Mouse (Mus musculus) neural tube, embryonic 14.5 days (tissue): Measurements from ENCODE around the gene Ugt1a5. TPM values are rescaled to one million over a fixed set of nuclear protein-coding genes. Genes with fewer than 3 reads are reported as not detected.

Experiments used
- ATAC-seq: fragments of 200-750 bp; cut with Nextera tagmentation; 2 replicates; pipeline ENCODE4 v1.8.0; 2017; ENCODE audit warnings: low read depth, mild to moderate bottlenecking, moderate TSS enrichment, moderate library complexity
- H3K27ac ChIP-seq: fragments of 300-500 bp; sonication (generic); 2 replicates; pipeline ENCODE4 v1.5.1; 2014; ENCODE audit warnings: low read depth, mild to moderate bottlenecking, control low read depth, low read length, moderate library complexity, mixed read lengths
- H3K27me3 ChIP-seq: fragments of 300-500 bp; sonication (generic); 2 replicates; pipeline ENCODE4 v1.6.1; 2014; ENCODE audit warnings: low read length; ENCODE audit not compliant: control insufficient read depth, insufficient read depth
- H3K36me3 ChIP-seq: fragments of 300-500 bp; sonication (generic); 2 replicates; pipeline ENCODE4 v1.6.1; 2014; ENCODE audit warnings: low read length, mixed read lengths; ENCODE audit not compliant: control insufficient read depth, insufficient read depth
- H3K4me1 ChIP-seq: fragments of 300-500 bp; sonication (generic); 2 replicates; pipeline ENCODE4 v1.6.1; 2014; ENCODE audit warnings: low read length; ENCODE audit not compliant: control insufficient read depth, insufficient read depth
- H3K4me2 ChIP-seq: fragments of 300-500 bp; sonication (generic); 2 replicates; pipeline ENCODE4 v1.6.1; 2014; ENCODE audit warnings: mild to moderate bottlenecking, low read depth, low read length, control low read depth
- H3K4me3 ChIP-seq: fragments of 300-500 bp; sonication (generic); 2 replicates; pipeline ENCODE4 v1.5.1; 2014; ENCODE audit warnings: low read depth, low read length, control low read depth, mixed read lengths
- H3K9ac ChIP-seq: fragments of 300-500 bp; sonication (generic); replicated peaks from 2 replicates; pipeline ENCODE4 v1.6.1; 2014; ENCODE audit warnings: low read depth, mild to moderate bottlenecking, control low read depth, low read length, mixed read lengths
- H3K9me3 ChIP-seq: fragments of 300-500 bp; sonication (generic); 2 replicates; pipeline ENCODE4 v1.6.1; 2016; ENCODE audit warnings: low read length; ENCODE audit not compliant: control insufficient read depth
- WGBS: fragments of 180-500 bp; shearing (Covaris S2); extraction: QIAGEN DNeasy Blood & Tissue Kit; methylation state at CpG from one replicate; pipeline ENCODE4 v1.1.7; 2014; 5-methylcytosine and 5-hydroxymethylcytosine counted together
- polyA plus RNA-seq: library from polyadenylated mRNA; unstranded; fragments of >200 nt; fragmentation: Nextera tagmentation; extraction: Ambion mirVana; gene quantifications from 2 replicates; pipeline ENCODE4 v1.2.1, GENCODE M21; 2014

Ugt1a5 gene
- polyA plus RNA-seq, 1 experiment from 2014 or later = not detected

DNA sequence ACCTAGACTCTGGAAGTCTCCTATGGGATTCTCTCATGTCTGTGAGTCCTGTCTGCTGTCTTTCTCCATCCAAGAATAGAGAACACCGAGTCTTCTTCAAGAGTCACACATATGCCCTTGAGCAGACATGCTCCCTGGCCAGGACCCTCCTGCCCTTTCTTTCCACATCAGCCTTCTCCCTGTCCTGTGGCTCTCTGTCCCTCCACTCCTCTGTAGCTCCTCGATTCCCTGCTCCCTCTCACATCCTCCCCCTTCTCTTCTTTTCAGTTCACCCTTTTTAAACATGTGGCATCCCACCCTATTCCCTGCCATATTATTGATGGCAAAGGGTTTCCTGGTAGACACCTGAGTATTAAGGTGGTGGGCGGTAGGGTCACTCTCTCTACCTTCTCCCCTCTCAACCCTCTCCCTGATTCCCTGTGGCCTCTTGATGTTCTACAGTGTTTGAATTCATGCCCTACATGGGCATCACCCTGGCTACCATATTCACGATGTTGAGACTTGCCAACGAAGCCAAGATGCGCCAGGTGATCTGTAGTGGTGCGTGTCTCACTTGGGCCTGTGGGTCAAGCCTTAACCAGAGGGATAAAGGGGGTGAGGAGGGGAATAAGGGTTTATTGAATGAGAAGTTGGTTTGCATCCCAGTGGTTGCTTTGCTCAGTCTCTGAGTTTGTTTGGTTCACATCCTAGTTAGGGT lies 66.1 kb downstream of the Ugt1a5 start:
- Histone ChIP-seq H3K27ac (no peak overlapping the region), H3K27me3 (no peaks in the 10 kb centered on the region), H3K36me3 (no peaks in the 10 kb centered on the region), H3K9me3 (peaks cover 91% of the 10 kb centered on the region), H3K4me1 (no peaks in the 10 kb centered on the region), H3K4me3 (no peak overlapping the region), H3K4me2 (no peak overlapping the region), H3K9ac (no peak overlapping the region)
- 65% methylated on average over 7 of the region's 7 CpGs for WGBS
- ATAC-seq = no peak

DNA sequence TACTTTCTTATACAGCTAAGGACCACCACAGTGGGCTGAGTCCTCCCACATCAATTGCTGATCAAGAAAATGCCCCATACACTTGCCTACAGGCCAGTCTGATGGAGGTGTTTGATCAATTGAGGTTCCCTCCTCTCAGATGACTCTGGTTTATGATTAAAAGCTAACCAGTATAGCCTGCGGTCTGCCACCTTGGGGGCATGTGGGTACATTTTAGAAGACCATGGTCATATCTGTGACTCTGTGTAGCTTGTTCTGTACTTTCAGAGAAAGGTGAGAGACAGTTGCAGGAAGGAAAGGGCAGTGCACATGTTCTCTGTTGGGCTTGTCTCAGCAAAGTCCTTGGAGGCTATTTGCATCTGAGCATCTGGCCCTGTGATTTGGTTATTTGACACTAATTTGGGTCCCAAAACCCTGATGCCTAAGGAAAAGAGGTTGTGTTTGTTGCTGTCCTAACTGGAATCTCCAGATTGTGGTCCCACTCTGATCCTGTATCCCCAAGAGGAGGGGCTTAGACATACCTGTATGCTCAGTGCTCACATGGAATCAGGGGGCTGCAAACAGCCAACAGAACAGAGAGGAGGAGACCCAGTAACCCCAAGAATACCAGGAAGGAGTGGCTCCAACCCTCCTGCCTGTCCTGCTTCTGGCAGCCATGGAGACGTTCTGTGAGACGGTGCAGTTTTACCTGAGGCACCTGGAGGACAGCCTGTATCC lies 67.0 kb downstream of the Ugt1a5 start:
- peaks cover 90% of the 10 kb centered on the region for H3K9me3 ChIP-seq
- ATAC-seq = no peak
- no peak overlapping the region for H3K27ac ChIP-seq
- H3K27me3 ChIP-seq = no peaks in the 10 kb centered on the region
- H3K4me3 ChIP-seq = no peak overlapping the region
- no peak overlapping the region for H3K4me2 ChIP-seq
- H3K36me3 ChIP-seq = no peaks in the 10 kb centered on the region
- H3K9ac ChIP-seq = no peak overlapping the region
- WGBS = 57% methylated on average over 3 of the region's 3 CpGs
- H3K4me1 ChIP-seq = no peaks in the 10 kb centered on the region

DNA sequence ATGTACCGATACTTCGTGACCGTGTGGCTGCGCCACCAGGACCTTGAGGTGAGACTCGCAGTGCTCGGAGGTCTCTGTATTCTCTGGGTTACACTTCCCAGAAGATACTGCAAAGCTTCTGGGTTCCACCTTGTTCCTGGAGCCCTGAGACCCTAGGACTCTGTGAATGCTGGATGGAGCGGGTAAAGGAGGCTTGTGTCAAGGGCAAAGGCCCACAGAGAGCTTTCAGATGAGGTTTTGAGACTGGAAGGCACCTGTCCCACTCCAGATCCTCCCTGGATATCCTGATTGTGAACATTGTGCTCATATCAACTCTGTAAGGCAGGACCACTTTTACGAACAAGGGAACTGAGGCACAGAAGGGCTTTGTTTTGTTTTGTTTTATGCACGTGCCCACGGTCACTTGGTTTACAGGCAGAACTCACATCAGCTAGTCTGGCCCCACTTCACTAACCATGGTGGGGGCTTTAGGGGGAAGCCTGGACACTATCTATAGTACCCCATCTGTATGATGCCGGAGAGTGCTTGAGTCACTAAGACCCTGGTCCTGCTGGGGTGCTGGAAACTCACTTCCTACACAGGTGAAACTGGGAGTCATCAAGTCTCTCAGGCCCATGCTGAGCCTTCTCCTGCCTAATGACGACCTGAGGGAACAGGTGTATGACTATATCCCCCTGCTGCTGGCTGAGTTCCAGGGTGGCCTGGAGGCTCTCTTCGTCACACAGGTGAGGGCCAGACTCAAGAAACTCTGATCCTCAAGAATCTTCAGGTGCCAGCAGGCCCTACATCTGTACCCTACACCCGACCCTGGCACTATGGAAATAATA lies 67.8 kb downstream of the Ugt1a5 start:
- H3K9ac ChIP-seq = no peak overlapping the region
- WGBS = 72% methylated on average over 14 of the region's 14 CpGs
- no peak overlapping the region for H3K4me2 ChIP-seq
- no peaks in the 10 kb centered on the region for H3K27me3 ChIP-seq
- H3K27ac ChIP-seq = no peak overlapping the region
- H3K9me3 ChIP-seq = peaks cover 90% of the 10 kb centered on the region
- no peak for ATAC-seq
- no peaks in the 10 kb centered on the region for H3K4me1 ChIP-seq
- no peak overlapping the region for H3K4me3 ChIP-seq
- H3K36me3 ChIP-seq = no peaks in the 10 kb centered on the region

DNA sequence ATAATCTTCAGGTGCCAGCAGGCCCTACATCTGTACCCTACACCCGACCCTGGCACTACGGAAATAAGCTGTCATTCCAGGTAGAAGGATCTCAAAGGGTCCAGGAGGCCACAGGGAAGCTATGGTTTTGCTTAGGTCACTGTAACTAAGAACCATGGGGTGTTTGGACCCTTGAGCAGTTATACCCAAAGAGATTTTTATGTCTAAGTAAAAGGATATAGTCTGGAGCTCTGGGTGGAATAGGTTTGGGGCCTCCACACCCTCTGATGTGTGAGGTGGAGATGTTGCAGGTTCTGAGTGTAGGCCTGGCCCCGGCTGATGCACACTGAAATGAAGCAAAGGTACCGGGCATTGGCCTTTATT lies 68.4 kb downstream of the Ugt1a5 start:
- no peak overlapping the region for H3K27ac ChIP-seq
- WGBS = 66% methylated on average over 4 of the region's 4 CpGs
- H3K36me3 ChIP-seq = no peaks in the 10 kb centered on the region
- no peak for ATAC-seq
- no peaks in the 10 kb centered on the region for H3K27me3 ChIP-seq
- H3K4me1 ChIP-seq = no peaks in the 10 kb centered on the region
- no peak overlapping the region for H3K4me3 ChIP-seq
- peaks cover 90% of the 10 kb centered on the region for H3K9me3 ChIP-seq
- no peak overlapping the region for H3K4me2 ChIP-seq
- no peak overlapping the region for H3K9ac ChIP-seq

DNA sequence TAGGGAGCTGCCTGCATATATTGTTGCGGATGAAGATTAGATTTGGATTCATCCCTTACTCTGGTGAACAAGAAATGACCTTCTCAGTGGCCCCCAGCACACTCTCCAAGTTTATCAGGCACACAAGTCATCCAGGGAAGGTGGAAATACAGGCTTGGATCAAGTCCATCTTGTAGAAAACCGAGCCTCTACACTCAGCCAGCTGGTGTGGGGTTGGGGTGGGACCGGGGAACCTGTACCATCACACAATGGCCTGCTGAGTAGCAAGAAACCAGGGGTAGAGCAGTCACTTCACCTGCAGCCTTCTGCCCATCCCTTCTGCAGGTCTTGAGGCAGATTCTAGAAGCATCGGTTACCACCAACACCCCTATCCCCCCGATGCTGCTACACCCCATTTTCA lies 68.8 kb downstream of the Ugt1a5 start:
- 45% methylated on average over 5 of the region's 5 CpGs for WGBS

DNA sequence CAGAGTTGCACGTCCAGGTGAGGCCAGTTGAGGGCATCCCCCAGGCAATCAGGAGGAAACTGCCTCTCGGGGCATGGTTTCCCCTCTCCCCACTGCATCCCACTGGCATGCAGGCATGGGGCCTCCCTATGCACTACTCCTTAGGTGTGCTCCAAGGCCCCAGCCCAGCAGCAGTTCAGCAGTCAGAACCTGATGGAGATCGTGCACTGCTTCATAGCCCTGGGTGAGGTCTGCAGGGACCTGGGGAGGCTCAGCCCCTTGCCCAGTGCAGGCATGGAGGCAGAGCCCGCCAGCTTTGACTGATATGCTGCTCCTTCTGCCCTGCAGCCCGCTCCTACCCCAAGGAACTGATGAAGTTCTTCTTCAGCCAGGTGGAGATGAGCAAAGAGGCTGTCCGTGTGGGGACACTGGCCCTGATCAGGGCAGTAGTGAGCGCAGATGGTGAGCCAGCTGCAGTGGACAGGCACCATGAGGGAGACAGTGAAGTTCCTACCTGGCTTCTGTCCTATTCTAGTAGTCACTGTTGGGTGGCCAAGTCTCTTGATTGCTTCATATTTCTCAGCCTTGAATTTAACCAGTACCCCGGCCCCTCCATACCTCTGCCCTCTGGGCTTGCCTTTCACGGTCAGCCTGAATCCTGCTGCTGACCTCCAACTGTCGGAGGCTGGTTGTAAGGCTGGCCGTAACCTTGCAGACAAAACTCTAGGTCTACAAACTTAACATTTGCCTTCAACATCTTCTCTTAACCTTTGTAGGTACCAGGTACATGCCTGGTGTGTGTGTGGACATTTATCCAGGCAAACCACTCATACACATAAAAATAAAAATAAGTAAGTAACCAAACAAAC lies 69.5 kb downstream of the Ugt1a5 start:
- H3K4me2 ChIP-seq = no peak overlapping the region
- H3K4me1 ChIP-seq = no peaks in the 10 kb centered on the region
- no peaks in the 10 kb centered on the region for H3K36me3 ChIP-seq
- no peak for ATAC-seq
- H3K9ac ChIP-seq = no peak overlapping the region
- H3K27me3 ChIP-seq = no peaks in the 10 kb centered on the region
- no peak overlapping the region for H3K27ac ChIP-seq
- no peak overlapping the region for H3K4me3 ChIP-seq
- peaks cover 90% of the 10 kb centered on the region for H3K9me3 ChIP-seq
- 67% methylated on average over 11 of the region's 11 CpGs for WGBS

More for the DNA sequence above, 68.8 kb downstream of the Ugt1a5 start:
- Histone ChIP-seq H3K27me3 (no peaks in the 10 kb centered on the region), H3K4me3 (no peak overlapping the region), H3K9me3 (peaks cover 90% of the 10 kb centered on the region), H3K9ac (no peak overlapping the region), H3K4me1 (no peaks in the 10 kb centered on the region), H3K4me2 (no peak overlapping the region), H3K36me3 (no peaks in the 10 kb centered on the region), H3K27ac (no peak overlapping the region)
- no peak for ATAC-seq

DNA sequence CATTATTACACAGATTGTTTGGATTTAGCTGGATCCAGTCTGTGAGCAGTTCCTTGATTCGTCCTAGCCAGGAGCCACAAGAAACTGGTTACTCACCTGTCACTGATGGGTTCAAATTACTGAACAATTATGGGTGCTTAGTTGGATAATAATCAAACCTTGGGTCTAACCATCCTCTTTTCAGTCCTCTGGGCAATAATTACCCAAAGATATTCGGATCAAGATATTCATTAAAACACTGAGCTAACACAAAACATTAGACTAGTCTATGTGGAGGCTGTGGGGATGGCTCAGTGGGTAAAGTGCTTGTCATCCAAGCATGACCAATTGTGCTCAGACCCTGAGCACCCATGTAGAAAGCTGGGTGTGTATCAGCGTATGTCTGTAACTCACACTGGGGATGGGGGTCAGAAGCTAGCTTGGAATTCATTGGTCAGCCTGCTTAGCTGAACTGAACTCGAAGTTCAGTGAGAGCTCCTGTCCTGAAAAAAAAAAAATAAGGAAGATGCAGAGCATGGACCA lies 70.1 kb downstream of the Ugt1a5 start:
- Histone ChIP-seq H3K27ac (no peak overlapping the region), H3K9me3 (peaks cover 91% of the 10 kb centered on the region), H3K9ac (no peak overlapping the region), H3K4me3 (no peak overlapping the region), H3K36me3 (no peaks in the 10 kb centered on the region), H3K4me1 (no peaks in the 10 kb centered on the region), H3K27me3 (no peaks in the 10 kb centered on the region), H3K4me2 (no peak overlapping the region)
- WGBS = 69% methylated on average over 4 of the region's 4 CpGs
- ATAC-seq = no peak

DNA sequence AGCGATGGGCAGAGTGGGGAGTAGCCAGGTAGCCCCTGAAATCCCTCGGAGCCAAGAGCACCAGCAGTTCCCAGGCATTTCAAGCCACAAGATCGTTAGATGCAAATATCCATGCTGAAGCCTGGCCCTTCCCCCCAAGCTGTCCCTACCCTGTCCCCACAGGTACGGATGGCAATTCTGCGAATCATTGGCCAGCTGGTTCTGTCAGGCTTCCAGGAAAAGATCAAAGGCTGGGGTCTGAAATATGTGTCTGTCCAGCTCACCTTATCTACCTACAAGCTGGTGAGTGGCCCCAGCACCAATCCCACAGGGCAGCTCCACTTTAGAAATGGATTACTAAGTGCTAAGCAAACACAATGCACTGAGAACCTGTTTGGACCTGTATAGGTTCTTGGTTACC lies 71.5 kb downstream of the Ugt1a5 start:
- WGBS = 85% methylated on average over 5 of the region's 5 CpGs
- Histone ChIP-seq H3K9me3 (peaks cover 88% of the 10 kb centered on the region), H3K36me3 (no peaks in the 10 kb centered on the region), H3K4me3 (no peak overlapping the region), H3K4me1 (no peaks in the 10 kb centered on the region), H3K4me2 (no peak overlapping the region), H3K27me3 (no peaks in the 10 kb centered on the region), H3K9ac (no peak overlapping the region), H3K27ac (no peak overlapping the region)
- no peak for ATAC-seq
